Mouse (Mus musculus) midbrain, embryonic 13.5 days (tissue): ENCODE results near the gene Ap1s1. TPM values are rescaled to one million over a fixed set of nuclear protein-coding genes. Genes with fewer than 3 reads are reported as not detected.
A peak's percentile ranks its signal among the peaks of the same experiment; 100 is the strongest.

Experiments used
- ATAC-seq: fragments of 200-750 bp; cut with Nextera tagmentation; 2 replicates; pipeline ENCODE4 v1.8.0; 2017; ENCODE audit warnings: mild to moderate bottlenecking, moderate TSS enrichment, moderate library complexity
- H3K27ac ChIP-seq: fragments of 300-500 bp; sonication (generic); 2 replicates; pipeline ENCODE4 v1.5.1; 2015; ENCODE audit warnings: inconsistent platforms, mild to moderate bottlenecking, moderate library complexity
- H3K27me3 ChIP-seq: fragments of 300-500 bp; sonication (generic); 2 replicates; pipeline ENCODE4 v1.6.1; 2015; ENCODE audit warnings: mild to moderate bottlenecking, inconsistent platforms
- H3K36me3 ChIP-seq: fragments of 300-500 bp; sonication (generic); 2 replicates; pipeline ENCODE4 v1.6.1; 2015; ENCODE audit warnings: mild to moderate bottlenecking, inconsistent platforms
- H3K4me1 ChIP-seq: fragments of 300-500 bp; sonication (generic); replicated peaks from 2 replicates; pipeline ENCODE4 v1.6.1; 2015; ENCODE audit warnings: inconsistent platforms
- H3K4me2 ChIP-seq: fragments of 300-500 bp; sonication (generic); replicated peaks from 2 replicates; pipeline ENCODE4 v1.6.1; 2015; ENCODE audit warnings: moderate library complexity, mild to moderate bottlenecking, inconsistent platforms
- H3K4me3 ChIP-seq: fragments of 300-500 bp; sonication (generic); replicated peaks from 2 replicates; pipeline ENCODE4 v1.5.1; 2015; ENCODE audit warnings: mild to moderate bottlenecking, inconsistent platforms
- H3K9ac ChIP-seq: fragments of 300-500 bp; sonication (generic); replicated peaks from 2 replicates; pipeline ENCODE4 v1.6.1; 2015; ENCODE audit warnings: mild to moderate bottlenecking, inconsistent platforms
- H3K9me3 ChIP-seq: fragments of 300-500 bp; sonication (generic); 2 replicates; pipeline ENCODE4 v1.6.1; 2016; ENCODE audit warnings: mild to moderate bottlenecking, inconsistent platforms
- WGBS: fragments of 180-500 bp; shearing (Covaris S2); methylation state at CpG from one replicate; pipeline ENCODE4 v1.1.7; 2015; 5-methylcytosine and 5-hydroxymethylcytosine counted together
- polyA plus RNA-seq: library from polyadenylated mRNA; unstranded; fragments of >200 nt; fragmentation: Nextera tagmentation; extraction: Ambion mirVana; gene quantifications from 2 replicates; pipeline ENCODE4 v1.2.1, GENCODE M21; 2015

Ap1s1 gene
- polyA plus RNA-seq, 1 experiment from 2014 or later, result 257 TPM

DNA sequence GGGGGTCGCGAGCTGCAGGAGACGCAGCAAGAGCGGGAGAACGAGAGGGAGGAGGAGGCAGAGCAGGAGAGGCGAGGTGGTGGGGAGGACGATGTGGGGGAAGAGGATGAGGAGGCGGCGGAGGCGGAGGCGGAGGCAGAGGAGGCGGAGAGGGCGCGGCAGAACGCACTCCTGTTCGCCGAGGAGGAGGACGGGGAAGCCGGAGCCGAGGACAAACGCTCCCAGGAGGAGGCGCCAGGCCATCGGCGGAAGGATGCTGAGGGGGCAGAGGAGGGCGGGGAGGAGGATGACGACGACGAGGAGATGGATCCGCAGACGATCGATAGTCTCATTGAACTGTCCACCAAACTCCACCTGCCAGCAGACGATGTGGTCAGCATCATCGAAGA is 13.9 kb downstream of the Ap1s1 start:
- Histone ChIP-seq H3K9me3 (no peaks in the 10 kb centered on the region), H3K4me3 (peak overlapping the region; percentile 55), H3K4me1 (peaks cover 37% of the 10 kb centered on the region), H3K27me3 (peaks cover 61% of the 10 kb centered on the region), H3K9ac (peak overlapping the region; percentile 69), H3K27ac (no peak overlapping the region), H3K4me2 (peak overlapping the region; percentile 96), H3K36me3 (peaks cover 17% of the 10 kb centered on the region)
- WGBS, result 0% methylated on average over 28 of the region's 33 CpGs
- ATAC-seq, result 0 out of 2 replicates have a peak, but pooled peaks have one; percentile 1

GRCm38 (mm10) chr5:137031076-137032032 is 14.6 kb downstream of the Ap1s1 start:
- ATAC-seq, result no peak
- Histone ChIP-seq H3K4me1 (peaks cover 37% of the 10 kb centered on the region), H3K4me3 (peak overlapping the region; percentile 55), H3K36me3 (peaks cover 11% of the 10 kb centered on the region), H3K4me2 (peak overlapping the region; percentile 96), H3K9ac (peak overlapping the region; percentile 69), H3K9me3 (no peaks in the 10 kb centered on the region), H3K27ac (no peak overlapping the region), H3K27me3 (peaks cover 68% of the 10 kb centered on the region)
- under 1% methylated on average over 78 of the region's 78 CpGs for WGBS

- Histone ChIP-seq H3K36me3 (peaks cover 1% of the 10 kb centered on the region), H3K27ac (no peak overlapping the region), H3K4me1 (peaks cover 40% of the 10 kb centered on the region), H3K9me3 (no peaks in the 10 kb centered on the region), H3K4me2 (peak overlapping the region; percentile 96), H3K27me3 (peaks cover 77% of the 10 kb centered on the region), H3K9ac (peak overlapping the region; percentile 69), H3K4me3 (peak overlapping the region; percentile 55)
- 12% methylated on average over 22 of the region's 22 CpGs for WGBS
- ATAC-seq, result 0 out of 2 replicates have a peak, but pooled peaks have one; percentile 1
Measured at GRCm38 (mm10) chr5:137030416-137030810, 15.5 kb downstream of the Ap1s1 start.

DNA sequence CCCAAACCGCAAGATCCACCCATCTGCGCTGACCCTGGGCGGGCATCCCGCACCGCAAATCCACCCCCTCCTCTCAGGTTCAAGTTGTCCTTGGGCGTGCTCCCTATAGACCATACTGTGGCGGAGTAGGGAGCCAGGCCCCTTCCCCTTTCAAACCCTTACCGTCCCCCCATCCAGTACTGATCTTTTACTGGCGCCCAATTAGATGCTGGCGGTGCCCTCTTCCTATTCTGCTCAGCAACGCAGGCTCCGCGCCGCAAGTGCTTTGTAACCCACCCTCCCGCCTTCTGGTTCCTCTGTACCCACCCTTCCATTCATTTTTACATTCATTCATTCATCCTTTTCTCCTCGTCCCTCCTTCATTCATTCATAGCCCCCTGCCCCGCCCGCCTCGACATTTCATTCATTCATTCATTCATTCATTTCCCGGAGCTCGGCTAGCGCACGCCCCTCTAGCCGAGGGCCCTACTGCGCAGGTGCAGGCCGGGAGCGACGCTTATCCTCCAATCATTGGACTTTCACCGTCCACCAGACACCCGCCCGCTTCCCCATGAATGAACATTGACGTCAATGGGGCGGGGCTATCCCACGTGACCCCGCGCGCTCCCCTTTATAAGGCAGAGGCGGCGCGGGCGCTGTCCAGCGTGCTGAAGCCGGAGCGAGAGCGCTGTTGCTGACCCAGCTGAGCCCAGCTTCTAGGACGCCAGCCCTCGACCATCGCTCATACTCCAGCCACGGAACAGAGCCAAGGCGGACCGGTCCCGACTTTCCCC is 16.1 kb downstream of the Ap1s1 start:
- peak; percentile 74 for ATAC-seq
- H3K4me1 ChIP-seq, result peaks cover 44% of the 10 kb centered on the region
- under 1% methylated on average over 52 of the region's 52 CpGs for WGBS
- H3K27me3 ChIP-seq, result peaks cover 79% of the 10 kb centered on the region
- peak overlapping the region; percentile 55 for H3K4me3 ChIP-seq
- H3K9ac ChIP-seq, result peak overlapping the region; percentile 69
- H3K4me2 ChIP-seq, result peak overlapping the region; percentile 96
- no peaks in the 10 kb centered on the region for H3K36me3 ChIP-seq
- no peak overlapping the region for H3K27ac ChIP-seq
- H3K9me3 ChIP-seq, result no peaks in the 10 kb centered on the region

DNA sequence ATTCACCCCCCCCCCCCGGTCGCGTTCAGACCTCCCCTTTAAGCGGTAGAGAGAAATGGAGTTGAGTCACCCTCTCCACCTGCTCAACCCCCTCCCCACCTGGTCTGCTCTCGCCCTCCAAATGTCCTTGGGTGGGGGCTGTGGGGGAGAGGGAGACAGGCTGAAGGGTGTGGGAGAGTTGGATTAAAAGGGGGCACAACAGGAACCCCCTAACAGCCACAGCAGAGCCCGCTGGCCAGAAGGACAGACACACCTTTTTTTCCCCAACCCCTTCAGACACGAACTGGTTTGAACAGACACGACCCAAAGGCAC is 16.7 kb downstream of the Ap1s1 start:
- Histone ChIP-seq H3K4me3 (peak overlapping the region; percentile 55), H3K4me2 (peak overlapping the region; percentile 96), H3K27me3 (peaks cover 84% of the 10 kb centered on the region), H3K27ac (no peak overlapping the region), H3K9ac (peak overlapping the region; percentile 44), H3K4me1 (peaks cover 45% of the 10 kb centered on the region), H3K9me3 (no peaks in the 10 kb centered on the region), H3K36me3 (no peaks in the 10 kb centered on the region)
- peak; percentile 3 for ATAC-seq
- WGBS, result 0% methylated on average over 8 of the region's 8 CpGs

- WGBS, result 4% methylated on average over 29 of the region's 29 CpGs
- H3K4me3 ChIP-seq, result peak overlapping the region; percentile 55
- H3K9me3 ChIP-seq, result no peaks in the 10 kb centered on the region
- peak overlapping the region; percentile 44; the same call in 1 of the 2 replicates for H3K9ac ChIP-seq
- no peak overlapping the region for H3K27ac ChIP-seq
- H3K4me2 ChIP-seq, result peak overlapping the region; percentile 96
- H3K4me1 ChIP-seq, result peaks cover 45% of the 10 kb centered on the region
- ATAC-seq, result peak; percentile 1; the same call in 1 of the 2 replicates
- H3K36me3 ChIP-seq, result no peaks in the 10 kb centered on the region
- peaks cover 84% of the 10 kb centered on the region for H3K27me3 ChIP-seq
Measured at GRCm38 (mm10) chr5:137028561-137029272, 17.2 kb downstream of the Ap1s1 start.

DNA sequence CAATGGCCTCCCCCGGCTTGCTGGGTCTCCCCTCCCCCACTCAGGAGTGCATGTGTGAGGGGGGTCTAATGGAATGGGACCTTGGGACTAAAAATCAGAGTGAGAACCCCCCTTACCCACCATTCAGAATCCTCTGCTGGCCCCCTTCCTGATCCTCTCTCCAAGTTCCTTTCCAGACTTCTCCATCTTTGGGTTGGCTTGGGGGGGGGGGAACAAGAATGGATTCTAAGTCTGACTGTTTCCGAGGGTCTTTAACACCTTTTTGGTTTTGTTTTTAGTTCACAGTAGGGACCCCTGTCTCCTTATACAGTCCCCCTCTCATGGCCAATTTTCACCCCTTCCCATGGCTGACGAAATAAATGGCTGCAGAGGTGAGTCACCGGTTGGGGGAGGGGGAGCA is 19.8 kb downstream of the Ap1s1 start, which contains the start of gene Vgf:
Gene Vgf, plus strand, starts transcription at position 301 of the 400 bp plus-strand sequence.
- Histone ChIP-seq H3K9me3 (no peaks in the 10 kb centered on the region), H3K4me3 (peak within 1 kb of the TSS; percentile 10; the same call in 1 of the 2 replicates), H3K27ac (no peak within 1 kb of the TSS), H3K27me3 (peaks cover 74% of the 10 kb centered on the region), H3K36me3 (no peaks in the 10 kb centered on the region), H3K4me1 (peaks cover 31% of the 10 kb centered on the region), H3K4me2 (peak within 1 kb of the TSS; percentile 47), H3K9ac (no peak within 1 kb of the TSS)
- 45% methylated on average over 4 of the region's 4 CpGs for WGBS
- ATAC-seq, result no peak

DNA sequence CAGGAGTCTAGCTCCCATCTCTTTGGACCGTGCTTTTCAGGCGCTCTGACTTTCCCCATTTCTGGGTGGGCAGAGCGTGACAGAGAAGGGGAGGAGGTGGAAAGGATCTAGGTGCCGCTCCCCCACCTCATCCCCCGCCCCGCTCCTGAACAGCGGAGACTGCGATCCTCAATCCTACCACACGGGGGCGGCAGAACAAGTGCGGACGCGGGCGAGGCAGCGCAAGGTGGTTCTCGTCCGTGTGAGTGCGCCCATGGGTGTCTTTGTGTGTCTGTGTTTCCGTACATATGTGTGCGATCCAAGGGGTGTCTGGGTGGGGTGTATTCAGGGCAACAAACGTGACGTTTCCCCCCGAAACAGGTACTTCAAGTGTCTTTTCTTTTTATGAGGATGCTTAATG is 20.8 kb downstream of the Ap1s1 start:
- H3K4me1 ChIP-seq, result peaks cover 22% of the 10 kb centered on the region
- no peaks in the 10 kb centered on the region for H3K9me3 ChIP-seq
- peak; percentile 21 for ATAC-seq
- H3K9ac ChIP-seq, result no peak overlapping the region
- peak overlapping the region; percentile 47 for H3K4me2 ChIP-seq
- peak overlapping the region; percentile 10; the same call in 1 of the 2 replicates for H3K4me3 ChIP-seq
- H3K27me3 ChIP-seq, result peaks cover 65% of the 10 kb centered on the region
- no peaks in the 10 kb centered on the region for H3K36me3 ChIP-seq
- under 1% methylated on average over 23 of the region's 23 CpGs for WGBS
- no peak overlapping the region for H3K27ac ChIP-seq

DNA sequence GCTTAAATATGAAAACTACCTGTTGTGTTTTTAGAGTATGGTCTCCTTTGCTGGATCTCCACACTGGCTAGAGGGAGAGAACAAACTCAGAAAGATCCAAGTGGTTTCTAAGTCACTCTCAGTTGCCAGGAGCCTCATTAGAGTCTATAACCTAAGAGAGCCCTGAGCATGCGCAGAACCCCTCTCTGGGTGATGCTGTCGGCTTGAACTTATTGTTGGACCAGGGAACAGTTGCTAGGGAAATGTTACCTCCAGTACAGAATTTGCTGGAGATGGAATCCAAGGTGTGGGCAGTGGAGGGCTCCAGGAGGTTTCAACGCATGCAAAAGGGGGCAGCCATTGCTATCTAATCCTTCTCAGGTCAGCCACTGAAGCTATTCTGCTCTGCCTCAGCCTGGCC is 21.6 kb downstream of the Ap1s1 start:
- Histone ChIP-seq H3K36me3 (no peaks in the 10 kb centered on the region), H3K27ac (no peak overlapping the region), H3K4me2 (no peak overlapping the region; the same call in 1 of the 2 replicates), H3K4me1 (peaks cover 19% of the 10 kb centered on the region), H3K9ac (no peak overlapping the region), H3K4me3 (no peak overlapping the region), H3K27me3 (peaks cover 59% of the 10 kb centered on the region), H3K9me3 (no peaks in the 10 kb centered on the region)
- 51% methylated on average over 3 of the region's 3 CpGs for WGBS
- ATAC-seq, result no peak

- Histone ChIP-seq H3K9ac (no peak overlapping the region), H3K27me3 (no peaks in the 10 kb centered on the region; the same call in 1 of the 2 replicates), H3K4me1 (no peaks in the 10 kb centered on the region), H3K9me3 (peaks cover 2% of the 10 kb centered on the region; the same call in 1 of the 2 replicates), H3K4me3 (no peak overlapping the region), H3K36me3 (no peaks in the 10 kb centered on the region), H3K27ac (no peak overlapping the region), H3K4me2 (no peak overlapping the region)
- 93% methylated on average over 3 of the region's 3 CpGs for WGBS
- no peak for ATAC-seq
Measured at GRCm38 (mm10) chr5:137015913-137016312, 30.0 kb downstream of the Ap1s1 start.

DNA sequence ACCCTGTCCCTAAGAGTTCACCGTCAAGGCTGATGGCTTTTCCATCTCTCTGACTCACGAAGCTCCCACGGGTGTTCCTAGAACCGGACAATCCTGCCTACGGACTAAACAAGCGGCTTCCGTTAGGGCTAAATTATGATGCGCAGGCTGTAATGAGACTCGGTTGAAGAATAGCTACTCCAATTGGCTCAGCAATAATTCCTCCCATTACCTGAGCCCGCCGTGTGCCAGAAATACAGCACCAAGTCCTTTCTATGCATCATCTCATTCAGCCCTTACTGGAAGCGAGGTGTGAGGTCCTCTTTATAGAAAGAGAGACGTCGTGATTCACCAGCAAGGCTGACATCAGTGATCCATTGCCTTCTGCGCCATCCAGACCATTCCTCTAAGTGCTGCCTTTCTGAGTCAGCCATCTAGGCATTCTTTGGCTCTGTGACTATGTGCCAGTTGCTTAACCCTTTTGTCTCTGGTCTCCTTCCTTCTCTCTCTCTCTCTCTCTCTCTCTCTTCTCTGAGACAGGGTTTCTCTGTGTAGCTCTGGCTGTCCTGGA is 33.5 kb downstream of the Ap1s1 start:
- H3K36me3 ChIP-seq, result no peaks in the 10 kb centered on the region
- no peaks in the 10 kb centered on the region for H3K27me3 ChIP-seq
- no peak overlapping the region for H3K4me3 ChIP-seq
- H3K4me2 ChIP-seq, result no peak overlapping the region
- no peaks in the 10 kb centered on the region for H3K4me1 ChIP-seq
- H3K27ac ChIP-seq, result no peak overlapping the region
- WGBS, result 85% methylated on average over 15 of the region's 15 CpGs
- no peak for ATAC-seq
- H3K9me3 ChIP-seq, result peaks cover 2% of the 10 kb centered on the region; the same call in 1 of the 2 replicates
- H3K9ac ChIP-seq, result no peak overlapping the region
